Mouse (Mus musculus) lung, adult 2 months (tissue): ENCODE data around the gene Clic4.

ENCODE experiments used
- CTCF ChIP-seq: fragments of 200-500 bp; IDR thresholded peaks from 2 replicates; pipeline ENCODE4 v1.5.1; 2011; ENCODE audit warnings: mild to moderate bottlenecking, low read length, control low read depth; ENCODE audit not compliant: insufficient read depth
- POLR2A ChIP-seq: fragments of 200-500 bp; IDR thresholded peaks from 2 replicates; pipeline ENCODE4 v1.6.1; 2011; ENCODE audit warnings: low read depth, mild to moderate bottlenecking, control low read depth, low read length, borderline replicate concordance; ENCODE audit errors: extremely low read depth

- TF ChIP-seq CTCF (no peak), POLR2A (no peak)
Measured at GRCm38 (mm10) chr4:135276681-135277379, 4.2 kb upstream of the Clic4 start.
